Mouse (Mus musculus): ENCODE data around the gene Grm3. TPM values are rescaled to one million over a fixed set of nuclear protein-coding genes. Genes with fewer than 3 reads are reported as not detected.
A peak's percentile ranks its signal among the peaks of the same experiment; 100 is the strongest.

Grm3 gene
- polyA plus RNA-seq (2015; fragmentation: Nextera tagmentation; extraction: Ambion mirVana): 27.8 and 34.5 TPM in 2 replicates

- Histone ChIP-seq H3K4me1 (replicated peaks; ENCODE audit: control insufficient read depth, insufficient read depth, low read length) (peaks cover 4% of the 10 kb centered on the region), H3K9me3 (ENCODE audit: control insufficient read depth, low read length) (no peaks in the 10 kb centered on the region), H3K27ac (ENCODE audit: low read length) (peak within 1 kb of the TSS; percentile 67), H3K4me2 (ENCODE audit: low read length) (peak within 1 kb of the TSS; percentile 99), H3K4me3 (replicated peaks; ENCODE audit: low read length) (peak within 1 kb of the TSS; percentile 55), H3K36me3 (ENCODE audit: control insufficient read depth, insufficient read depth) (no peaks in the 10 kb centered on the region), H3K27me3 (replicated peaks; ENCODE audit: control insufficient read depth, insufficient read depth, low read length) (no peaks in the 10 kb centered on the region; the same call in 1 of the 2 replicates), H3K9ac (replicated peaks; ENCODE audit: low read depth, low read length) (peak within 1 kb of the TSS; percentile 60)
- under 1% methylated on average over 24 of the region's 25 CpGs for WGBS
- ATAC-seq: peak; percentile 51
These were observed at the start of gene Grm3 for GRCm38 (mm10) chr5:9724956-9725600. Grm3 (minus strand) TSS chr5:9725170.

- Histone ChIP-seq H3K4me3 (replicated peaks; ENCODE audit: low read length) (no peak overlapping the region), H3K36me3 (ENCODE audit: control insufficient read depth, insufficient read depth) (no peaks in the 10 kb centered on the region), H3K27ac (ENCODE audit: low read length) (no peak overlapping the region), H3K4me1 (replicated peaks; ENCODE audit: control insufficient read depth, insufficient read depth, low read length) (no peaks in the 10 kb centered on the region), H3K27me3 (replicated peaks; ENCODE audit: control insufficient read depth, insufficient read depth, low read length) (no peaks in the 10 kb centered on the region), H3K9ac (replicated peaks; ENCODE audit: low read depth, low read length) (no peak overlapping the region), H3K9me3 (ENCODE audit: control insufficient read depth, low read length) (no peaks in the 10 kb centered on the region), H3K4me2 (ENCODE audit: low read length) (no peak overlapping the region)
- no peak for ATAC-seq
- 66% methylated on average over 2 of the region's 2 CpGs for WGBS
These were observed 30.8 kb upstream of the Grm3 start for GRCm38 (mm10) chr5:9755751-9756150.

GRCm38 (mm10) chr5:9748184-9748583 lies 23.2 kb upstream of the Grm3 start:
- ATAC-seq: no peak

GRCm38 (mm10) chr5:9744120-9744519 lies 19.1 kb upstream of the Grm3 start:
- Histone ChIP-seq H3K36me3 (ENCODE audit: control insufficient read depth, insufficient read depth) (no peaks in the 10 kb centered on the region), H3K9ac (replicated peaks; ENCODE audit: low read depth, low read length) (no peak overlapping the region), H3K4me2 (ENCODE audit: low read length) (no peak overlapping the region), H3K4me1 (replicated peaks; ENCODE audit: control insufficient read depth, insufficient read depth, low read length) (no peaks in the 10 kb centered on the region), H3K27ac (ENCODE audit: low read length) (no peak overlapping the region), H3K27me3 (replicated peaks; ENCODE audit: control insufficient read depth, insufficient read depth, low read length) (no peaks in the 10 kb centered on the region), H3K4me3 (replicated peaks; ENCODE audit: low read length) (no peak overlapping the region), H3K9me3 (ENCODE audit: control insufficient read depth, low read length) (no peaks in the 10 kb centered on the region)
- 96% methylated on average over 5 of the region's 5 CpGs for WGBS
- ATAC-seq: no peak

More at GRCm38 (mm10) chr5:9748184-9748583, 23.2 kb upstream of the Grm3 start:
- Histone ChIP-seq H3K27me3 (replicated peaks; ENCODE audit: control insufficient read depth, insufficient read depth, low read length) (no peaks in the 10 kb centered on the region), H3K4me2 (ENCODE audit: low read length) (no peak overlapping the region), H3K9me3 (ENCODE audit: control insufficient read depth, low read length) (no peaks in the 10 kb centered on the region), H3K9ac (replicated peaks; ENCODE audit: low read depth, low read length) (no peak overlapping the region), H3K4me1 (replicated peaks; ENCODE audit: control insufficient read depth, insufficient read depth, low read length) (no peaks in the 10 kb centered on the region), H3K36me3 (ENCODE audit: control insufficient read depth, insufficient read depth) (no peaks in the 10 kb centered on the region), H3K27ac (ENCODE audit: low read length) (no peak overlapping the region), H3K4me3 (replicated peaks; ENCODE audit: low read length) (no peak overlapping the region)
- 59% methylated on average over 5 of the region's 5 CpGs for WGBS

GRCm38 (mm10) chr5:9725601-9726268 lies 765 bp upstream of the Grm3 start:
- Histone ChIP-seq H3K36me3 (ENCODE audit: control insufficient read depth, insufficient read depth) (no peaks in the 10 kb centered on the region), H3K27me3 (replicated peaks; ENCODE audit: control insufficient read depth, insufficient read depth, low read length) (no peaks in the 10 kb centered on the region; the same call in 1 of the 2 replicates), H3K4me2 (ENCODE audit: low read length) (peak overlapping the region; percentile 99), H3K4me3 (replicated peaks; ENCODE audit: low read length) (peak overlapping the region; percentile 55), H3K9ac (replicated peaks; ENCODE audit: low read depth, low read length) (peak overlapping the region; percentile 60), H3K4me1 (replicated peaks; ENCODE audit: control insufficient read depth, insufficient read depth, low read length) (peaks cover 4% of the 10 kb centered on the region), H3K9me3 (ENCODE audit: control insufficient read depth, low read length) (no peaks in the 10 kb centered on the region), H3K27ac (ENCODE audit: low read length) (peak overlapping the region; percentile 67)
- under 1% methylated on average over 22 of the region's 22 CpGs for WGBS
- peak; percentile 96 for ATAC-seq

GRCm38 (mm10) chr5:9724287-9724955 lies 549 bp downstream of the Grm3 start:
- H3K4me3 ChIP-seq (replicated peaks; ENCODE audit: low read length): peak overlapping the region; percentile 55
- H3K36me3 ChIP-seq (ENCODE audit: control insufficient read depth, insufficient read depth): no peaks in the 10 kb centered on the region
- H3K27ac ChIP-seq (ENCODE audit: low read length): peak overlapping the region; percentile 41; the same call in 1 of the 2 replicates
- no peaks in the 10 kb centered on the region for H3K9me3 ChIP-seq (ENCODE audit: control insufficient read depth, low read length)
- H3K4me1 ChIP-seq (replicated peaks; ENCODE audit: control insufficient read depth, insufficient read depth, low read length): peaks cover 4% of the 10 kb centered on the region
- H3K27me3 ChIP-seq (replicated peaks; ENCODE audit: control insufficient read depth, insufficient read depth, low read length): no peaks in the 10 kb centered on the region; the same call in 1 of the 2 replicates
- peak overlapping the region; percentile 99 for H3K4me2 ChIP-seq (ENCODE audit: low read length)
- peak overlapping the region; percentile 60 for H3K9ac ChIP-seq (replicated peaks; ENCODE audit: low read depth, low read length)
- 13% methylated on average over 13 of the region's 13 CpGs for WGBS
- peak; percentile 5; the same call in 1 of the 2 replicates for ATAC-seq

GRCm38 (mm10) chr5:9721136-9721535 lies 3.8 kb downstream of the Grm3 start:
- no peak overlapping the region for H3K4me2 ChIP-seq (ENCODE audit: low read length)

GRCm38 (mm10) chr5:9716295-9716694 lies 8.7 kb downstream of the Grm3 start:
- no peaks in the 10 kb centered on the region for H3K4me1 ChIP-seq (replicated peaks; ENCODE audit: control insufficient read depth, insufficient read depth, low read length)
- no peak overlapping the region for H3K9ac ChIP-seq (replicated peaks; ENCODE audit: low read depth, low read length)
- H3K27ac ChIP-seq (ENCODE audit: low read length): no peak overlapping the region
- H3K4me2 ChIP-seq (ENCODE audit: low read length): no peak overlapping the region
- H3K4me3 ChIP-seq (replicated peaks; ENCODE audit: low read length): no peak overlapping the region
- WGBS: 84% methylated on average over 5 of the region's 5 CpGs
- H3K9me3 ChIP-seq (ENCODE audit: control insufficient read depth, low read length): no peaks in the 10 kb centered on the region
- no peak for ATAC-seq
- peaks cover 2% of the 10 kb centered on the region; the same call in 1 of the 2 replicates for H3K27me3 ChIP-seq (replicated peaks; ENCODE audit: control insufficient read depth, insufficient read depth, low read length)
- H3K36me3 ChIP-seq (ENCODE audit: control insufficient read depth, insufficient read depth): no peaks in the 10 kb centered on the region

More at GRCm38 (mm10) chr5:9721136-9721535, 3.8 kb downstream of the Grm3 start:
- Histone ChIP-seq H3K36me3 (ENCODE audit: control insufficient read depth, insufficient read depth) (no peaks in the 10 kb centered on the region), H3K27me3 (replicated peaks; ENCODE audit: control insufficient read depth, insufficient read depth, low read length) (no peaks in the 10 kb centered on the region; the same call in 1 of the 2 replicates), H3K4me3 (replicated peaks; ENCODE audit: low read length) (no peak overlapping the region), H3K27ac (ENCODE audit: low read length) (no peak overlapping the region), H3K9me3 (ENCODE audit: control insufficient read depth, low read length) (no peaks in the 10 kb centered on the region), H3K9ac (replicated peaks; ENCODE audit: low read depth, low read length) (no peak overlapping the region), H3K4me1 (replicated peaks; ENCODE audit: control insufficient read depth, insufficient read depth, low read length) (peaks cover 4% of the 10 kb centered on the region)
- no peak for ATAC-seq

- ATAC-seq: no peak
- Histone ChIP-seq H3K9me3 (ENCODE audit: control insufficient read depth, low read length) (no peaks in the 10 kb centered on the region), H3K4me1 (replicated peaks; ENCODE audit: control insufficient read depth, insufficient read depth, low read length) (peaks cover 4% of the 10 kb centered on the region; the same call in 1 of the 2 replicates), H3K36me3 (ENCODE audit: control insufficient read depth, insufficient read depth) (no peaks in the 10 kb centered on the region), H3K27ac (ENCODE audit: low read length) (no peak overlapping the region), H3K9ac (replicated peaks; ENCODE audit: low read depth, low read length) (no peak overlapping the region), H3K4me3 (replicated peaks; ENCODE audit: low read length) (no peak overlapping the region), H3K27me3 (replicated peaks; ENCODE audit: control insufficient read depth, insufficient read depth, low read length) (peaks cover 11% of the 10 kb centered on the region), H3K4me2 (ENCODE audit: low read length) (no peak overlapping the region)
- WGBS: 82% methylated on average over 1 of the region's 1 CpGs
These were observed 17.9 kb downstream of the Grm3 start for GRCm38 (mm10) chr5:9707096-9707495.

Data from forebrain, embryonic 16.5 days (tissue).